Mouse (Mus musculus): ENCODE data around the gene Apeh.

The Apeh gene

GRCm38 (mm10) chr9:108105549-108105863, 11.1 kb upstream of the Apeh start:
- ChIA-PET CTCF (interaction anchor here (0.5 to 2.2 kb wide), 4 partner anchors 11 to 168 kb away, joined by 3 to 18 read pairs (median 9); partner anchors contain the start of gene Apeh (in 1 of the 4)), POLR2A (interaction anchor here in 3 of 4 experiments (0.5 to 4.7 kb wide), 7 partner anchors 9 to 204 kb away, joined by 3 to 34 read pairs (median 5); partner anchors contain the start of gene Apeh (in 2 of the 3))

- POLR2A ChIA-PET, result interaction anchor here in 3 of 4 experiments (0.5 to 4.7 kb wide), 8 partner anchors 9 to 204 kb away, joined by 3 to 34 read pairs (median 4); partner anchors contain the start of genes Apeh (in 2 of the 3) and Mst1r (in 1 of the 3)
- CTCF ChIA-PET, result interaction anchor here (0.5 to 2.2 kb wide), 6 partner anchors 10 to 200 kb away, joined by 3 to 18 read pairs (median 3); partner anchors contain the start of genes Amigo3 (in 1 of the 4) and Apeh (in 1 of the 4)
Observed at GRCm38 (mm10) chr9:108104766-108105548, 10.6 kb upstream of the Apeh start.

- ChIA-PET POLR2A (no interaction called here), CTCF (interaction anchor here in 1 of 4 experiments (0.7 kb wide), 1 partner anchor 147 kb away, joined by 3 read pairs; no protein-coding TSS in a partner anchor)
Observed at GRCm38 (mm10) chr9:108099619-108100018, 5.2 kb upstream of the Apeh start.

GRCm38 (mm10) chr9:108095949-108096712, 1.7 kb upstream of the Apeh start:
- ChIA-PET POLR2A (interaction anchor here (0.6 to 3.1 kb wide), 47 partner anchors 8 to 1021 kb away, joined by 3 to 34 read pairs (median 6); partner anchors contain the start of genes Amigo3 (in 2 of the 4), Dag1 (in 2 of the 4), Mst1 (in 2 of the 4) and 1700102P08Rik (in 1 of the 4)), CTCF (interaction anchor here (0.6 to 3.5 kb wide), 51 partner anchors 9 to 1348 kb away, joined by 3 to 52 read pairs (median 7); partner anchors contain the start of genes Mst1 (in 2 of the 4), Amigo3 (in 1 of the 4), Bsn (in 1 of the 4) and Sema3f (in 1 of the 4))

GRCm38 (mm10) chr9:108095518-108095917, 1.1 kb upstream of the Apeh start:
- ChIA-PET POLR2A (interaction anchor here (0.6 to 3.1 kb wide), 71 partner anchors 8 to 1021 kb away, joined by 3 to 34 read pairs (median 5); partner anchors contain the start of genes Amigo3 (in 2 of the 4), Dag1 (in 2 of the 4), Mst1 (in 2 of the 4) and 1700102P08Rik (in 1 of the 4)), CTCF (interaction anchor here (0.5 to 3.5 kb wide), 64 partner anchors 10 to 1348 kb away, joined by 3 to 52 read pairs (median 7); partner anchors contain the start of genes Mst1 (in 2 of the 4), Amigo3 (in 1 of the 4), Bsn (in 1 of the 4) and Dag1 (in 1 of the 4))

GRCm38 (mm10) chr9:108094998-108095411, 599 bp upstream of the Apeh start:
- ChIA-PET POLR2A (interaction anchor here (0.6 to 3.1 kb wide), 82 partner anchors 8 to 508 kb away, joined by 3 to 34 read pairs (median 5); partner anchors contain the start of genes Amigo3 (in 3 of the 4), Dag1 (in 2 of the 4), Gpx1 (in 2 of the 4) and Mst1 (in 2 of the 4)), CTCF (interaction anchor here (0.5 to 3.5 kb wide), 66 partner anchors 10 to 504 kb away, joined by 3 to 52 read pairs (median 6); partner anchors contain the start of genes Amigo3 (in 2 of the 4), Mst1 (in 2 of the 4), Bsn (in 1 of the 4) and Cdhr4 (in 1 of the 4))

- POLR2A ChIA-PET, result interaction anchor here in 3 of 4 experiments (0.8 to 3.1 kb wide), 21 partner anchors 9 to 731 kb away, joined by 3 to 34 read pairs (median 6); partner anchors contain the start of genes Dag1 (in 1 of the 3), Ip6k1 (in 1 of the 3), Mst1 (in 1 of the 3) and Rbm6 (in 1 of the 3)
- CTCF ChIA-PET, result interaction anchor here in 2 of 4 experiments (1.0 to 3.5 kb wide), 13 partner anchors 12 to 359 kb away, joined by 3 to 52 read pairs (median 18); partner anchors contain the start of genes Amigo3 (in 1 of the 2) and Mst1r (in 1 of the 2)
Observed at GRCm38 (mm10) chr9:108093586-108093985, 820 bp downstream of the Apeh start.

- ChIA-PET POLR2A (interaction anchor here in 2 of 4 experiments (0.6 to 1.9 kb wide), 5 partner anchors 9 to 218 kb away, joined by 3 to 5 read pairs (median 4); no protein-coding TSS in a partner anchor), CTCF (interaction anchor here in 2 of 4 experiments (0.6 to 1.2 kb wide), 3 partner anchors 111 to 325 kb away, joined by 3 to 6 read pairs (median 3); no protein-coding TSS in a partner anchor)
Observed at GRCm38 (mm10) chr9:108090611-108091120, 3.7 kb downstream of the Apeh start.

- ChIA-PET CTCF (interaction anchor here in 1 of 4 experiments (0.7 kb wide), 1 partner anchor 181 kb away, joined by 3 read pairs; no protein-coding TSS in a partner anchor), POLR2A (interaction anchor here in 2 of 4 experiments (1.0 to 1.7 kb wide), 2 partner anchors 9 kb away, joined by 4 to 9 read pairs; partner anchors contain the start of gene Apeh (in 2 of the 2))
Observed at GRCm38 (mm10) chr9:108085261-108085660, 9.1 kb downstream of the Apeh start.

GRCm38 (mm10) chr9:108083561-108083960, 10.8 kb downstream of the Apeh start:
- ChIA-PET POLR2A (interaction anchor here in 2 of 4 experiments (0.6 to 1.2 kb wide), 4 partner anchors 11 to 1051 kb away, joined by 3 to 4 read pairs (median 3); partner anchors contain the start of gene Apeh (in 2 of the 2)), CTCF (no interaction called here)

- ChIA-PET POLR2A (no interaction called here), CTCF (no interaction called here)
Observed at GRCm38 (mm10) chr9:108082988-108083431, 11.4 kb downstream of the Apeh start, which contains the start of gene Rnf123. Gene Rnf123, minus strand, starts transcription at chr9:108083346.

- CTCF ChIA-PET, result interaction anchor here in 1 of 4 experiments (1.5 kb wide), 1 partner anchor 29 kb away, joined by 4 read pairs; the partner anchor contains the start of gene Amigo3
- POLR2A ChIA-PET, result interaction anchor here (1.2 to 3.3 kb wide), 4 partner anchors 8 to 12 kb away, joined by 4 to 19 read pairs (median 6); partner anchors contain the start of gene Apeh (in 3 of the 4)
Observed at GRCm38 (mm10) chr9:108082549-108082948, 11.9 kb downstream of the Apeh start.

GRCm38 (mm10) chr9:108080168-108080567, 14.2 kb downstream of the Apeh start, which contains the start of gene Mst1:
Gene Mst1, plus strand, starts transcription at chr9:108080436.
- ChIA-PET POLR2A (interaction anchor here in 3 of 4 experiments (0.6 to 4.2 kb wide), 17 partner anchors 11 to 911 kb away, joined by 3 to 30 read pairs (median 4); partner anchors contain the start of genes Apeh (in 2 of the 3), Gmppb (in 1 of the 3), Nicn1 (in 1 of the 3) and Pfkfb4 (in 1 of the 3)), CTCF (interaction anchor here in 2 of 4 experiments (0.6 to 2.8 kb wide), 11 partner anchors 12 to 192 kb away, joined by 3 to 15 read pairs (median 4); partner anchors contain the start of genes Amigo3 (in 1 of the 2), Apeh (in 1 of the 2) and Mon1a (in 1 of the 2))

- ChIA-PET POLR2A (interaction anchor here in 2 of 4 experiments (0.6 to 1.6 kb wide), 4 partner anchors 20 to 138 kb away, joined by 3 to 5 read pairs (median 4); partner anchors contain the start of genes Amigo3 (in 1 of the 2) and Apeh (in 1 of the 2)), CTCF (interaction anchor here in 1 of 4 experiments (0.9 to 2.0 kb wide), 3 partner anchors 20 to 172 kb away, joined by 3 to 6 read pairs (median 3); partner anchors contain the start of genes Amigo3 and Apeh)
Observed at GRCm38 (mm10) chr9:108073141-108073930, 21.1 kb downstream of the Apeh start.

GRCm38 (mm10) chr9:108072481-108072924, 21.9 kb downstream of the Apeh start:
- ChIA-PET POLR2A (interaction anchor here in 3 of 4 experiments (0.6 to 1.6 kb wide), 7 partner anchors 17 to 1290 kb away, joined by 3 to 5 read pairs (median 3); partner anchors contain the start of genes Amigo3 (in 1 of the 3) and Apeh (in 1 of the 3)), CTCF (interaction anchor here in 2 of 4 experiments (0.6 to 2.0 kb wide), 4 partner anchors 19 to 171 kb away, joined by 3 to 8 read pairs (median 4); partner anchors contain the start of genes Amigo3 (in 1 of the 2) and Apeh (in 1 of the 2))
